Mouse (Mus musculus): ENCODE results near the gene Zfp385a. TPM values are rescaled to one million over a fixed set of nuclear protein-coding genes. Genes with fewer than 3 reads are reported as not detected.

Gene Zfp385a
- total and polyA plus RNA-seq, 3 experiments, result 1.2 to 59.9 (median 2.7) TPM

DNA sequence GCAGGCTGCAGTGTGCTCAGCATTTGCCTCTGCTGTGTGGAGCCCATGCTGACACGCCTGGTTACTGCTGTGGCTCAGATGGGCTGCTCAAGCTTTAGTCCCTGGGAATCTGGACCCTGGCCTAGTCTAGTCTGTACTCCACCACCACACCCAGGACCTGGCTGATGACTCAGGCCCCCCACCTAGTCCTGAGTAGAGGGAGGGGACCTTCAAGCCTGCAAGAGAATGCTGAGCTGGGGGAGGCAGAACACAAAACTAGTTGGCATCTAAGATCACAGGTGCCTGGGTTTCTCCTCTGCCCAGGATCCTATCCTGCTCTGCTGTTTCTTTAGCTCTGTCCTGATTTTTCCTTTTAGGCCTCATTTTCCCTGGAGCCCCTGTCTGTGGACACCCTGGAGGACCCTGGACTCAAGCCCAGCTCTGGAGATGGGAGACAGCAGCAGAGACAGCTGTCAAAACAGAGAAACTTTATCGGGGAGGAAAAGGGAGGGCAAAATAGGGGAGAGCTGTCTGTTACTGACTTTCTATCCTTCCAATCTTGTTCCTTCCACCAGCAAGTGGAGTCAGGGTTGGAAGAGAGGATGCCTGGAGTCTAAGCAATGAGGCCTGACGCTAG, 21.6 kb downstream of the Zfp385a start:
- H3K4me3 ChIP-seq (replicated peaks in 1 of 3; ENCODE audit: low read depth in 2 of 3, low read length in 2 of 3, poor library complexity in 1 of 3), result no peak overlapping the region
- peaks cover 10 to 84% of the 10 kb centered on the region in 2 experiments for H3K36me3 ChIP-seq (replicated peaks in 1 of 2; ENCODE audit: control insufficient read depth in 1 of 2, insufficient read depth in 1 of 2, low read length in 1 of 2)
- no peak overlapping the region for H3K27ac ChIP-seq (ENCODE audit: insufficient read depth, low read depth)
- no peak for DNase-seq (ENCODE audit: extremely low read depth)
- no peaks in the 10 kb centered on the region for H3K79me2 ChIP-seq (replicated peaks; ENCODE audit: control insufficient read depth, extremely low read depth, insufficient read depth, poor library complexity, severe bottlenecking)
- H3K4me2 ChIP-seq (ENCODE audit: insufficient read depth, low read depth, poor library complexity, severe bottlenecking), result no peak overlapping the region
- no peak overlapping the region for H3K9ac ChIP-seq (ENCODE audit: insufficient read depth, low read depth)
- in situ Hi-C loops (cut with MboI; ENCODE audit: low pct_ligation_motif_present, low pct_unique_long_range_greater_than_20kb, low sequenced_read_pairs) (loop anchor here (5.0 to 10.0 kb wide), 2 partner anchors 36 to 334 kb away; no protein-coding TSS in a partner anchor), dilution Hi-C loops (cut with MboI; ENCODE audit: extremely low pct_ligation_motif_present, extremely low pct_unique_long_range_greater_than_20kb, low sequenced_read_pairs) (no loop called here)
- H3K27me3 ChIP-seq (replicated peaks), result no peaks in the 10 kb centered on the region
- TF ChIP-seq EP300 (IDR thresholded peaks at IDR 0.05; ENCODE audit: low read length) (no peak), UBTF (IDR thresholded peaks at IDR 0.05; ENCODE audit: low read depth, low read length) (no peak), USF2 (conservative IDR thresholded peaks at IDR 0.05; ENCODE audit: low read depth, low read length) (no peak), USF1 (IDR thresholded peaks at IDR 0.05; ENCODE audit: low read depth, low read length) (no peak), RAD21 (IDR thresholded peaks at IDR 0.05; ENCODE audit: low read depth, low read length) (no peak)
- H3K4me1 ChIP-seq (ENCODE audit: control insufficient read depth in 1 of 2, insufficient read depth in 2 of 2), result peaks cover 3 to 16% of the 10 kb centered on the region in 2 experiments
- H3K9me3 ChIP-seq (replicated peaks; ENCODE audit: low read length), result no peaks in the 10 kb centered on the region

DNA sequence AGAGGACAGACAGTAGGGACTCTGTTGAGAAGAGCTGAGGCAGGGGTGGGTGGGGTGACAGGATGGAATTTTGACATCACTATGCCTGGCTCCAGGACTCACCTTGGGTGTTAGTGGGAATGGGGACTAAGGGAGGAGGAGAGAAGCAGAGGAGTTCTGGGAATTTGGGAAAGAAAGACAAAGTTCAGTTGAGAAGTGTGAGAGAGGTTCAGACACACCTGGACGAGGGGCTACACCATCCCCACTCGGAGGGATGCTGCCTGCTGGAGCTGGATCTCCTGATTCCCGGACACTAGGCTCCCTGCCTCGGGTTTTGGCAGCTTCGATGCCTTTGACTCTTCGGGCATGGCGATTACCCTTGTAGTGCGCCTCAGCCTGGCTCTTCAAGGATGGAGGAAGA, 22.2 kb downstream of the Zfp385a start:
- Histone ChIP-seq H3K9ac (ENCODE audit: insufficient read depth, low read depth) (no peak overlapping the region), H3K9me3 (replicated peaks; ENCODE audit: low read length) (no peaks in the 10 kb centered on the region), H3K27me3 (replicated peaks) (no peaks in the 10 kb centered on the region), H3K79me2 (replicated peaks; ENCODE audit: control insufficient read depth, extremely low read depth, insufficient read depth, poor library complexity, severe bottlenecking) (no peaks in the 10 kb centered on the region), H3K4me2 (ENCODE audit: insufficient read depth, low read depth, poor library complexity, severe bottlenecking) (no peak overlapping the region), H3K36me3 (replicated peaks in 1 of 2; ENCODE audit: control insufficient read depth in 1 of 2, insufficient read depth in 1 of 2, low read length in 1 of 2) (peaks cover 10 to 86% of the 10 kb centered on the region in 2 experiments), H3K4me3 (replicated peaks in 1 of 3; ENCODE audit: low read depth in 2 of 3, low read length in 2 of 3, poor library complexity in 1 of 3) (no peak overlapping the region), H3K27ac (ENCODE audit: insufficient read depth, low read depth) (no peak overlapping the region), H3K4me1 (ENCODE audit: control insufficient read depth in 1 of 2, insufficient read depth in 2 of 2) (peaks cover 3 to 18% of the 10 kb centered on the region in 2 experiments)
- in situ Hi-C loops (cut with MboI; ENCODE audit: low pct_ligation_motif_present, low pct_unique_long_range_greater_than_20kb, low sequenced_read_pairs), result loop anchor here (5.0 to 10.0 kb wide), 2 partner anchors 35 to 333 kb away; no protein-coding TSS in a partner anchor
- dilution Hi-C loops (cut with MboI; ENCODE audit: extremely low pct_ligation_motif_present, extremely low pct_unique_long_range_greater_than_20kb, low sequenced_read_pairs), result no loop called here
- no peak for DNase-seq (ENCODE audit: extremely low read depth)
- TF ChIP-seq IRF4 (IDR thresholded peaks at IDR 0.05; ENCODE audit: low read depth, low read length) (no peak), ZMIZ1 (IDR thresholded peaks at IDR 0.05; ENCODE audit: low read depth, low read length) (no peak), ELF1 (IDR thresholded peaks at IDR 0.05; ENCODE audit: low read depth, low read length) (no peak), POLR2A (IDR thresholded peaks at IDR 0.05; ENCODE audit: low read depth, low read length) (no peak), JUND (conservative IDR thresholded peaks at IDR 0.05; ENCODE audit: low read depth, low read length) (no peak), HCFC1 (IDR thresholded peaks at IDR 0.05; ENCODE audit: low read depth, low read length) (no peak), MYC (IDR thresholded peaks at IDR 0.05; ENCODE audit: low read depth, low read length) (no peak), JUN (IDR thresholded peaks at IDR 0.05; ENCODE audit: insufficient read depth, low read depth, low read length) (no peak), PAX5 (IDR thresholded peaks at IDR 0.05; ENCODE audit: low read length) (no peak), USF1 (IDR thresholded peaks at IDR 0.05; ENCODE audit: low read depth, low read length) (no peak), RCOR1 (conservative IDR thresholded peaks at IDR 0.05; ENCODE audit: low read depth, low read length) (no peak), CHD2 (IDR thresholded peaks at IDR 0.05; ENCODE audit: low read length) (no peak), TCF12 (IDR thresholded peaks at IDR 0.05; ENCODE audit: low read depth, low read length) (no peak), MXI1 (IDR thresholded peaks at IDR 0.05; ENCODE audit: low read depth, low read length) (no peak), SMC3 (IDR thresholded peaks at IDR 0.05; ENCODE audit: low read depth, low read length) (no peak), KAT2A (IDR thresholded peaks at IDR 0.05; ENCODE audit: insufficient replicate concordance, low read length) (no peak), MAZ (IDR thresholded peaks at IDR 0.05; ENCODE audit: low read depth, low read length) (no peak), RAD21 (IDR thresholded peaks at IDR 0.05; ENCODE audit: low read depth, low read length) (no peak), ZC3H11A (IDR thresholded peaks at IDR 0.05; ENCODE audit: low read depth, low read length) (no peak)

Measured in CH12.LX (cell line).